Mouse (Mus musculus) MEL (cell line): Measurements from ENCODE around the gene Cav3.

Experiments used
- CHD2 ChIP-seq: IDR thresholded peaks from 2 replicates; pipeline ENCODE4 v1.6.1; 2011; ENCODE audit warnings: low read length, improper control_type of control experiment
- CTCF ChIP-seq, 3 experiments: IDR thresholded peaks in 2 of 3; conservative IDR thresholded peaks in 1 of 3; 2 replicates each; pipeline ENCODE4 v1.5.1; 2011 to 2012; ENCODE audit warnings: low read length in 3 of 3, low read depth in 2 of 3, mild to moderate bottlenecking in 2 of 3, improper control_type of control experiment in 1 of 3, inconsistent platforms in 1 of 3, mixed read lengths in 1 of 3, moderate library complexity in 1 of 3; ENCODE audit not compliant: control insufficient read depth in 1 of 3, insufficient read depth in 1 of 3, poor library complexity in 1 of 3, severe bottlenecking in 1 of 3
- E2F4 ChIP-seq: IDR thresholded peaks from 2 replicates; pipeline ENCODE4 v1.6.1; 2011; ENCODE audit warnings: low read depth, low read length, improper control_type of control experiment, borderline replicate concordance
- MEF2A ChIP-seq: IDR thresholded peaks from 2 replicates; pipeline ENCODE4 v1.6.1; 2014; ENCODE audit warnings: low read depth, mild to moderate bottlenecking, inconsistent platforms, low read length, improper control_type of control experiment; ENCODE audit not compliant: poor library complexity, insufficient replicate concordance, severe bottlenecking; ENCODE audit errors: extremely low read depth
- MYC ChIP-seq: IDR thresholded peaks from 2 replicates; pipeline ENCODE4 v1.6.1; 2011; ENCODE audit warnings: low read depth, mild to moderate bottlenecking, low read length, improper control_type of control experiment, moderate library complexity
- NELFE ChIP-seq: IDR thresholded peaks from 2 replicates; pipeline ENCODE4 v1.6.1; 2011; ENCODE audit warnings: low read depth, low read length, improper control_type of control experiment
- POLR2A ChIP-seq, 2 experiments: IDR thresholded peaks; 2 replicates each; pipeline ENCODE4 v1.6.1; 2011 to 2012; ENCODE audit warnings: low read length in 2 of 2, mild to moderate bottlenecking in 2 of 2, control low read depth in 1 of 2, improper control_type of control experiment in 1 of 2, low read depth in 1 of 2, moderate library complexity in 1 of 2; ENCODE audit not compliant: control insufficient read depth in 1 of 2, insufficient read depth in 1 of 2, poor library complexity in 1 of 2
- SMC3 ChIP-seq: IDR thresholded peaks from 2 replicates; pipeline ENCODE4 v1.6.1; 2011; ENCODE audit warnings: low read depth, low read length, improper control_type of control experiment

DNA sequence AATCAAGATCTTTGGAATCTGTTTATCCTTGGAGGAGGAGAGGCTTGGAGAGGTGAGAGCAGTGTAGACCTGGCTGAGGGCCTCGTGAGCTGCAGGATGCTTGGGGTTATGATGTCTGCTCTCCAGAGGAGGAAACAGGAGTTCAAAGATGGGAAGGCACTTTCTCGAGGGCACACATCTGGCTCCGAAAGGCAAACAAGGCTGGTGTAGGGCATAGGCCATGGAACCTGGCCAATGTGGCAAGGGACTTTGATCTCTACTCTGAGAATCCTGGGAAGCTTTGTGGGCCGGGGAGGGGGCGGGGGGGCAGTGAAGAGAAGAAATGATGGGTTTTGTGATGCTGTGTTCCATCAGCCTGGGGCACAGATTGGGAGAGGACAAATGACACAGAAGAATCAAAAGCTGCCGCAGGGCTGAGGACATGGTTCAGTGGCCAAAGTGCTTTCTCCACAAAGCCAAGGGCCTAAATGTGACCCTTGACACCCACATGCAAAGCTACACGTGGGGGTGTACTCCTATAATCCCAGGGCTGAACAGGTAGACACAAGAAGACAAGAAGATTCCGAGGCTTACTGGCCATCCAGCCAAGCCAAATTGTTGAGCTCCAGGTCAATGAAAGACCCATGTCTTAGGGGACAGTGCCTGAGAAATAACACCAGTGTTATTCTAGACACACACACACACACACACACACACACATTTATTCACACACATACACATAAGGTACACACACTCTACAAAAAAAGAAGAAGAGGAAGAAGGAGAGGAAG is 37.2 kb downstream of the Cav3 start:
- TF ChIP-seq POLR2A (IDR thresholded peaks at IDR 0.05; ENCODE audit: control insufficient read depth in 1 of 2, insufficient read depth in 1 of 2, low read depth in 1 of 2, low read length in 2 of 2, poor library complexity in 1 of 2) = no peak
- no peak for TF ChIP-seq NELFE
- no peak for TF ChIP-seq E2F4
- no peak for TF ChIP-seq SMC3
- no peak for TF ChIP-seq CTCF (IDR thresholded peaks at IDR 0.05 in 2 of 3, conservative IDR thresholded peaks at IDR 0.05 in 1 of 3; ENCODE audit: control insufficient read depth in 1 of 3, insufficient read depth in 1 of 3, low read depth in 2 of 3, low read length in 3 of 3, poor library complexity in 1 of 3, severe bottlenecking in 1 of 3)
- no peak for TF ChIP-seq CHD2
- no peak for TF ChIP-seq MYC
- no peak for TF ChIP-seq MEF2A
